Mouse (Mus musculus) left cerebral cortex, postnatal 14 days (tissue): ENCODE results near the gene Gatad2a. TPM values are rescaled to one million over a fixed set of nuclear protein-coding genes. Genes with fewer than 3 reads are reported as not detected.

ENCODE experiments used
- DNase-seq, 2 experiments: peaks; one replicate each; pipeline ENCODE4 v3.0.0; 2021 to 2022; ENCODE audit warnings: low spot score in 2 of 2, mixed read lengths in 1 of 2
- intact Hi-C: fragments of 180-260 bp; cut with DNase I; formaldehyde crosslinking; loops from one replicate; pipeline ENCODE4 v1.15.1; 2025
- total RNA-seq, 2 experiments: library from RNA; stranded (reverse); gene quantifications; 2 replicates each; pipeline ENCODE4 v1.2.3; 2021

The Gatad2a gene
- total RNA-seq, 2 experiments from 2014 or later, result 23.1 to 25.2 TPM

DNA sequence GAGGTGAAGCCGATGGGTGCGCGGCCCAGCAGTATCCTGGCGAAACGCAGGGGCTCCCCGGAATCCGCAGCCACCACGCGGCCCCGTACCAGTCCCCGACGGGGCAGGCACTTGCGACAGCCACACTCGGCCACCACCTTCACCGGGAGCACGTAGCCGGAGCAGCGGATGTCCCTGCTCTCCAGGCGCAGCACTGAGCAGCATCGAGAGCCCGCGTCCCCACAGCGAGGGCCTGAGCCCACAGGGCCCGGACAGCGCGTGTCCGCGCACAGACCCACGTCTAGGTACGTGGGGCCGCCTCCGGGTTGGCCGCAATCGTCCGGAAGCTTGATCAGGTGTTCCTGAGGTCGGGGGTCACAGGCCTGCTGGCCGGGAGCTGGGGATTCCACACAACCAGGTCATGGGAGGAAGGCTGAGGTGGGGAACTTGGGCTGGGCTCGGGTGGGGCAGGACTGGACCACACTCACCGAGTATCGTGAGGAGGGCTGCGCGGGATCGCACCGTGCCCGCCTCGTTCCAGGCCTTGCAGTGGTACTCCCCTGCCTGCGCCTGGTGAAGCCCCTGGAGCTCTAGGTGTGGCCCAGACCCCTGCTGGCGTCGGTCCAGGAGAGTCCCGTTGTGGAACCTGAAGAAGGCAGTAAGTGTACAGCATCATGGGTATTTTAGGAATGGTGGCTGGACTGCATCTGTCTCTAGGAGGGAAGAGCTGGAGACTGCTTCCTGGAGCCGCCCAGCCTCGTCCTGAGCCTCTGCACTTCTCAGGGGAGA is 113.2 kb downstream of the Gatad2a start:
- no peak for DNase-seq
- intact Hi-C loops, result no loop called here

DNA sequence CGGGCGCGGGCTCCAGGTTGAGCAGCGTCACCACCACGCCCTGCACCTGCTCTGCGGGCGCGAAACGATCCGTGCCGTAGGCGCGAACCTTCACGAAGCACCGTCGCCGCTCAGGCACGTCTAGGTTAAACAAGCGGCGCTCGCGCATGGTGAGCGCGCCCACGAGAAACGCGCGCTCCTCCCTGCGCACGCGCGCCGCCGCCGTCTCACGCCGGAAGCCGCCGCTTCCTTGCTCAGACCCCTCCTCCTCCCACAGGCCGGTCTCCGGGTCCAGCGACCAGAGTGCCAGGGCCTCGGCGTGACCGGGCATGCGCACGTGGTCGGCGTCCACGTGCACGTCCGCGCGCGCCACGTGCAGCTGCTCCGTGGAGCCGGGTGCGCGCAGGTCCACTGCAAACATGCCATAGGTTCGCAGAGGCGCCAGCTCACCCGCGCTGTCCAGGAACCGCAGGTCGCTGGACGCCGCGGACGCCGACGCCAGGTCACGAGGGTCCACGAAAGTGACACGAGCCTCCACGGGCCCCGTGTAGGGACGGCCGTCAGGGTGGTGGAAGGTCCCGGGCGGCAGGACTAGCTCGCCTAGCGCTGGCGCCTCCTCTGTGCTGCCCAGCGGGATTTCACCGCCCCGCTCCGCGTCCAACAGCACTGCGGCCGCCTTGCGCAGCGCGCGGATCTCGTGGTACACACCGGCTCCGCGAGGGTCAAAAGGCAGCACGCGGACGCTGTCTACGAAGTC is 114.0 kb downstream of the Gatad2a start:
- intact Hi-C loops, result no loop called here
- peak; percentile 72 to 77 for DNase-seq

DNA sequence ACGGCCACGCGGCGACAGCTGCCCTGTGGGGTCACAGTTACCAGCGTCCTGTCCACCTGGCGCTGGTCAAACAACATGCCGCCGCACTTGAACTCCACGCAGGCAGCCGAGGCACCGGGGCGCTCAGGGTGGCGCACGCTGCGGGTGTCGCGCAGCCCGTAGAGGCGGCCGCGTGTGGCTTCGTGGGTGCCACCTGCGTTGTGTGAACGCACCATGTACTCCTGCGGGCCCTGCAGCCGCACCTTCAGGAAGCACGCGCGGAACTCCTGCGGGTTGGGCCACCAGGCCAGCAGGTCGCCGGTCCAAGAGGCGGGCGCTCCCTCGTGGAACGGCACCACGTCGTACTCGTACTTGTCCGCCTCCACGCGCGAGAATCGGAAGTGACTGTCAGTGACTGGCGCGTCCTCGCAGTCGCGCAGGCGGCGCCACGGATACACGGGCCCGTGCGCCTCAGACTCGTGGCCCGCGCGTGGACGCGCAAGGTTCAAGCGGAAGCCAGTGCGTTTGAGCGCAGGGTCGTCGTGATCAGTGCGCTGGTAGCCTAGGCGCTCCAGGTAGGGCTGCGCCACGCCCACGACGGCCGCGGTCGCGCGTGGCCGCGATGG is 114.8 kb downstream of the Gatad2a start:
- intact Hi-C loops, result no loop called here
- DNase-seq, result no peak

DNA sequence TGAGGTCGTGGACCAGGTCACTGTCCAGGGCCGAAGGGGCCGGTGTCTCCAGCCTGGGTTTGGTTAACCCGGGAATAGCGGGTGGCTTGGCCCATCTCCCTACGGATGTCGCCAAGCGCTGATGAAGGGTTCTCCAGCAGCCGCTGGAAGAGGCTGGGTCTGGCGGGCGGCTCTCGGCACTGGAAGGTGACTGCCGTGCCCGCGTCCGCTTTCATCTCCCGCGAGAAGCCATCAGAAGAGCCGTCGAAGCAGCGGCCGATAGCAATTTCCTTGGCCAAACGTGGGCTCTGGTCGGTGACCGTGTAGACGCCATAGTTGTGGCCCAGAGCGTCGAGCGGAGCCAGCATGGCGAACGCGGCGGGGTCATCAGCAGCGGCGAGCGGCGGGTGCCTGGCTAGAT is 115.3 kb downstream of the Gatad2a start:
- no peak for DNase-seq
- intact Hi-C loops, result no loop called here

DNA sequence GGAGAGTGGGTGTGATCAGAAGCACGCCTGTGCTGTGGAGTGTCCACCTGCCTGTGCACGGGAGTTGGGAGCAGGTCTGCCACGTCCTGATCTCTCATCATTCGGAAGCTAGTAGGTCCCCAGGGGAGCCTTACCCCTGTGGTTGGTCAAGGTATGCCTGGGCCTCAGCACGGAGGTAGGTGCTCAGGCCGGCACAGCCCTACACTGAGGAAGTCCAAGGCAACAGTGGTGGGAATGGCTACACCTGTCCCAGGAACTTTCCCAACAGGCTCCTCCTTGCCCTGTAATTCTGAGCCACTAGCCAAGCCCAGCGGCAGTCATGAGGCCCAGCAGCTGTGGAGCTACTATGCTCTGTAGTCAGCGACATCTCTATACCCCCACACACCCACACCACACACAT is 116.5 kb downstream of the Gatad2a start:
- DNase-seq, result no peak
- intact Hi-C loops, result no loop called here

DNA sequence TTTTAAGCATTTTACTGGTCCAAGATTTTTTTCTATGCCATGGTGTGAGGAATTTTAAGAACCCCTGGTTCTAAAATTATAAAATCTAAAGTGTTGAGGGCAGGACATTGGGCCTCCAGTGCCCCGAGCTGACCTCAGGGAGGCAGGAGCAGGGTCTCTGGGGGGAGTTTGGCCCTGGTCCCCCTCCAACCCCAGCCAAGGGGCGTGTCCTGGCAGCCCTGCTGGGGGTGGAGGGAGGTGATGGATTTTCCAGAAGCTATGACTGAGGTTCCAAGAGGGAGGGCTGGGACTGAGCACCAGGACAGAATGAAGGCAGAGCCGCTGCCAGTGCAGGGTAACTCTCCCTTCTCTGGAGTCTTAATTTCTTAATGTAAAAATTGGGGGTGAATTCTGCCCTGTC is 118.2 kb downstream of the Gatad2a start:
- DNase-seq, result no peak
- intact Hi-C loops, result no loop called here

DNA sequence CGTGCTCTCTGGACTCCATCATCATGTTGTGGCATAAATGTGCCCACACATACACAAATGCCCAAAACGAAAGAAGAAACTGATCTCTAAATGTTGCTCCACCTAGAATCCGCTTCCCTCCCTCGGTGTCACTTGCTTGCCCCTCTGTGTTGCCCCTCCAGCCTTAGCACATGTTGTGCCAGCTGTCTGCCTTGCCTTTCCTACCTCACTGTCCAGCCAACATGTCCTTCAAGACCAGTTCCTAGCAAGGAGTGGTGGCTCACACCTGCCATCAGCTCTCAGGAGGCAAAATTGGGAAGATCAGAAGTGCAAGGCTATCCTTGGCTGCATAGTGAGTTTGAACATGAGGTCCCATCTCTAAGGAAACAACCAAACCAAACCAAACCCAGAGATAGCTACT is 118.8 kb downstream of the Gatad2a start:
- intact Hi-C loops, result no loop called here
- no peak for DNase-seq

DNA sequence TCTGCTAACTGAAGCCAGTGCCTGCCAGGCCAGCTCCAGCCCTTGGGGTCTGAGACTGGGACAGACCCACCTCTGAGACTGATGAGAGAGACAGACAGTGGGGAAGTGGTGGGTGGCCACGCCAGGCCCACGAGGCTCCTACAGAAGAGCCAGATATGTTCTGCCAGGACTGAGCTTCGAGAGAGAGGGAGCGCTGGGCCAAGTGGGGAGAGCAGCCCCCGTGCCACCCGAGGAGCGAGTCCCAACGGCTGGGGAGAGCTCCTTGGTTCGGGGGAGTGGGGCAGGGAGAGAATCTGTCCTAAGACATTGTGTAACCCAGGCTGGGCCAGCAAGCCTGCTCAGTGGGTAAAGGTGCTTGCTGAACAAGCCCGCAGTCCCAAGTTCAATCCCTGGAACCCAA is 119.2 kb downstream of the Gatad2a start:
- no peak for DNase-seq
- intact Hi-C loops, result no loop called here

DNA sequence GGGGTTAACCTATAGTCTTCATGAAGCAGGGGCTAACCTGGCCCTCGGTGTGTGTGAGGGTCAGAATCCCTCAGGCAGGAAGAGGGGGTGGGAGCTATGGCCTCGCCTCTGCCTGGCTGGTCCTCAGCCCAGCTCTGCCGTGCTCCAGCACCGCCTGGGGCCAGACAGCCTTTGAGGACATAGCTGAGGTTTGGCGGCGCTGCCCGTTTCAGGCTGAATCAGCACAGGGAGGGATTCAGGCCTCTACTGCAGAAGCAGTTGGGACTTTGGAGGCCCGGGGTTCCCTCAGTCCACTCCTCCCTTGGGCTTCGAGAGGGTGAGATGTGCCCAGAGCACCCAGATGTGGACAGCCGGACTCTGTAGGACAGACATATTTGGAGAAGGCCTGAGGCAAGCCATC is 120.1 kb downstream of the Gatad2a start:
- intact Hi-C loops, result no loop called here
- DNase-seq, result no peak

DNA sequence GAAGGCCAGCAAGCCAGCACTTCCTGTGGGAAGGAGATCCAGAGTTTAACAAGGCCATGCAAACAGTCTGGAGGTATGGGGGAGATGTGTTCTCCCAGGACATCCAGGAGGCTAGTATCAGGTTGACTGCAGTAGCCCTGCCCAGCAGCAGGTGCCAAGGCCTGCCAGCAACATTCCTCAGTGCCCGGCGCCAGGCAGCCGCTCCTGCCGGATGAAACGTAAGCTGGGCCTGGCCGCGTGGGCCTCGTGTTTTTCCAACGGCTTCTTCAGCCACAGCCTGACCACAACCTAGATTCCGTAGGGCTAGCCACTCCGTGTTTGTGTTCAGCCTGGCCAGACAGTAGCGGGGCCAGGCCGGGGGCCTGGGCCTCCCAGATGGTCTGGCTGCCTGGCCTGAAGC is 121.5 kb downstream of the Gatad2a start:
- intact Hi-C loops, result loop anchor here (2.0 kb wide), 1 partner anchor 16 kb away; no protein-coding TSS in a partner anchor
- DNase-seq, result no peak

DNA sequence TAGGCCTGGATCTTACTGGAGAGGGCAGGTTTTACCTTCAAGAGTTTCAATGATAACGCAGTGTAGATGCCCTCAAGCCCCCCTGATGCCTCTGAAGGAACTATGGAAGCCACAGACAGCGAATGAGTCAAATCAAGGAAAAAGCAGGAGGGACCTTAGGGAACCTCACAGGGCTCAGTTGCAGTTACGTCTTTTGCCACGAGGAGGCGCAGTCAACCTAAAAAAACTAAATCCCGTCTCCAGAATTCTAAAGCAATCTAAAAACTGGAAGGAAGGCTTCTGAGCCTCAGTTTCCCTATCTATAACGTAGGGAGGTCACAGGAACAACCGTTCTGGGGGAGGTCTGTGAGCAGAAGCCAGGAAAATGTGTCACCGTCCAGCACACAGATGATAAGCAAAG is 122.0 kb downstream of the Gatad2a start:
- peak; percentile 79 to 80 for DNase-seq
- intact Hi-C loops, result loop anchor here (2.0 kb wide), 1 partner anchor 17 kb away; no protein-coding TSS in a partner anchor

DNA sequence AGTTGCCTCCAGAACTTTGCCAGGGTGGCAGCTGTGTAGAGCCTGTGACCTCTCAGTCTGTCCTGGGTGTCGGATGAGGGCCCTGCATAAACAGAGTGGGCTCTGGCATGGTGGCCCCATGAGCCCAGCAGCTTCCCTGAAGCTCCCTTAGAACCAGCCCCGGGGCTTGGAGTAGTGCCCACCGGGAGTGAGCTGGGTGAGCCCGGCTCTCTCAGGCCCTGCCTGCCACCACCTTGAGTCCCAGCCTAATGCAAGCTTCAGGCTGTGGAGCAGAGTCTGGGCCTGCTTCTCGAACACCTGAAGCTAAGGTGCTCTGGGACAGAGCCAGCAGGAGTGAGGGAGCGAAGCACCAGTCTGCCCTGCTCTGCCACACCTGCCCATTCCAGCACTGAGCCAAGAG is 125.3 kb downstream of the Gatad2a start:
- intact Hi-C loops, result no loop called here
- DNase-seq, result no peak

DNA sequence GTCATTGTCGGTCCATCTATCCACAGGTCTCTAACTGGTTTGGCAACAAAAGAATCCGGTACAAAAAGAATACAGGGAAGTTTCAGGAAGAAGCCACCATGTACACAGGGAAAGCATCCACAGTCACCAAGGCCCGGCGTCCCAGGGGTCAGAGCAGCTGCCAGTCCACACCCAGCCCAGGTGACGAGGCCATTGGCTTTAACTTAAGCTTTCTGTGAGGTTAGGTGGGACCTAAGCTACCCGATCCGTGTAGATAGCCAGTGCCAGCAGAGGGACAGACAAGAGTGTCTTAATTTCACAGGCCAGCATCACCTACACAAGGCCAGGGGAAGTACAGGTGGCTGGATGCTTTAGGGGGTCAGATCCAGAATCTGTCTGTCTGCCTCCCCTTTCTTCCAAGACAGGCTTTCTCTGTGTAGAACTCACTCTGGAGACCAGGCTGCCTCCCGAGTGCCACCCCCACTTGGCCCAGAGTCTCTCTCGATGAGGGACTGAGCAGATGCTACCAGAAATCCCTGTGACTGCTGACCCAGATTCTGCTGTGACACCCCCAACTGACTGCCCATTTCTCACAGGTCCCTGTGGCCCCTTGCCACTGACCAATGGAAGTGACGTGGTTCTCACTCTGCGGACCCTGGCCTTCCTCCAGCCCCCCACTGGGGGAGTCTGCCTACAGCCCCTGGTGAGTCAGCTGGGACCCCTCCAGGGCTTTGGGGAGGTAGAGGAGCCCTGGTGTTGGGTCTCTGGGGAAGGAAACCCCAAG is 126.0 kb downstream of the Gatad2a start:
- DNase-seq, result no peak
- intact Hi-C loops, result no loop called here

DNA sequence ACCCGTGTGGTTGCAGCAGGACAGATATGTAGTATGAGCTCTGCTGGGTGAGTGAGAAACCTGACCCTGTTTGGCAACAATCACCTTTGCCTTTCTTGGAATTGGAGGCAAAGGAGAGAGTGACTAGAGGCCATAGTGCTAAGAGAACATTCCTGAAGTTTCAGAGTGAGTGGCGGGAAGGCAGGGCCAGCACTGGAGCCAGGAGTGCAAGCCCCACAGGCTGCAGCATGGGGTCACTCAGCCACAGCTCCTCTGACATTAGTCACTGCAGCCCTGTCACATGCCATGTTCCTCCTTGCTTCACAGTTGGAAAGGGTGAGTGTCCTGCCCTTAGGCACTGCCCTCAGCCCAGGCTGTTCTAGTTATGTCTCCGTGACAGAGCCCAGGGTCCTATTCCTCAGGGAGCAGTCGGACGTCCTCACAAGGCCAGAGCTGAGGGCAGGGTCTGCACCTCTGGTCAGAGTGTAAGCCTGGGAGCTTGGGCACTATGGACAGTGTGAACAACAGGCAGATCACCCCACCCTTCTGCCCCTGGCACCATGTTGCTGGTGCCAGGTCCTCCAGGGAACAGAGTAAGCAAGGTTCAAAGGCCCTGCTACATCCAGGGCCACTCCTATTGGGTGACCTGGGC is 128.4 kb downstream of the Gatad2a start:
- no peak for DNase-seq
- intact Hi-C loops, result no loop called here

DNA sequence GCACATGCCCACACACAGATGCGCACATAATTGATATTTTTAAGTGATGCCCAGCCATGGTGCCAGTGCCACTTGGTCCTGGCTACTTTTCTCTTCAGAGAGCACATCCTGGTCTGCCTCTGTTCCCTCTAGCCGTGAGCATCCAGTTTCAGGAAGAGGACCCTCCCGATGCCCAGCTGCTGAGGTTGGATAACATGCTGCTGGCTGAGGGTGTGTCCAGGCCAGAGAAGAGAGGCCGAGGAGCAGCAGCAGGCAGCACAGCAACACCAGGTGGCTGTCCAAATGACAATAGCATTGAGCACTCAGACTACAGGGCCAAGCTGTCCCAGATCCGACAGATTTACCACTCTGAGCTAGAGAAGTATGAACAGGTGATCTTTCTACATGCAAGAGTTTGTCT is 132.0 kb downstream of the Gatad2a start:
- intact Hi-C loops, result no loop called here
- no peak for DNase-seq

DNA sequence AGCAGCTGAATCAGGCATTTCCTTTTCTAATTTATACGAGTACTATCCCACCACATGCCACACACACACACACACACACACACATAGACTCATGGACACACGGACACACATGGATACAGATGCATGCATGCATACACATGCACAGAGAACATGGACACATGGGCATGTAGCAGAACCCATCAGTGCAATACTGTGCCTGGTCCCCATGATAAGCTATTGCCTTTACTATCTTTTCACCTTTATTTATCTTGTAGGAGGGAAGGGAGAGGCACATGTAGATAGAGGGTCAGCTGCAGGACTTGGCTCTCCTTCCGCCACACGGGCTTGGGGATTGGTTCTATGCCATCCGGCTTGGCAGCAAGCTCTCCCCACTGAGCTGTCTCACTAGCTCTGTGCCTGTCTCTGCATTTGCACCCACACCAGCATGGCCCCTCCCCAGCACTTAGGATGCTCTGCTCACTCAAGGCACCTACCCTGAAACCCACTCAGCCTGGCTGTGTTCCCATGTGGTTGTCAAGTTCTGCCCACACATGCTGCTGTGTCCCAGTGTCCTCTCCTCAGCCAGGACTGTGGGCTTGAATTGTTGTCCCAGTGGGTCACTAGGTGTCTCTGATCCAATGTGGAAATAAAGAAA is 132.7 kb downstream of the Gatad2a start:
- intact Hi-C loops, result no loop called here
- peak in 1 of 2 experiments; percentile 50 for DNase-seq

DNA sequence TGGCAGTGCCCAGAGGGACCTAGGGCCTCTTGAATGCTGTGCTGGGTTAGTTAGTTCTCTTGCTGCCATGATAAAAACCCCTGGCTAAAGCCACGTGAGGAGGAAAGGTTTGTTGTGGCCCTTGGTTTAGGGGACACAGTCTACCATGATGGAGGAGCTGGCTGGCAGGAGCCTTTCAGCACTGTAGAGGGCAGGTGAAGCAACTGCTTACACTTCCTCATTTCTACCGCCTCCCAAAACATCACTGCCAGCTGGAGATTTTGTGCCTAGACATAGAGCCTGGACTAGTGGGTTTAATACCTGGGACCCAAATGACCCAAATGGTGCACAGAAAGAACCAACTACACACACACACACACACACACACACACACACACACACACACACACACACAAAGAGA is 134.9 kb downstream of the Gatad2a start:
- DNase-seq, result no peak
- intact Hi-C loops, result no loop called here

DNA sequence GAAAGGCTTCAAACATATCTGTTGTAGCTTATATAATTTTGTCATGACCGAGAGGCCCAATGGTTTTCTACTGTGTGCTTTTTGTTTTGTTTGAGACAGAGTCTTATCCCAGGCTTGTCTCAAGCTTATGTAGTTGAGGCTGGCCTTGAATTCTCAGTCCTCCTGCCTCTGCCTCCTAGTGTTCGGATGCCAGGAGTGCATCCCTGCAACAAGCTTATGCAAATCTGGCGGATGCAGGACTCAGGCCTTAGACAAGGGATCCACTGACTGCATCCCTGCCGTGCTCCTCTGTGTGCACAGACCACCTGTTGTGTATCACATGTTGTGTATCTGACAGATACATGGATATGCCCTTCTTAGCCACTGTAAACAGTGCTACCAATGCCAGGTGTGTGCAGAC is 135.4 kb downstream of the Gatad2a start:
- no peak for DNase-seq
- intact Hi-C loops, result no loop called here
